Mouse (Mus musculus) liver, postnatal 0 days (tissue): ENCODE results near the gene Muc4. TPM values are rescaled to one million over a fixed set of nuclear protein-coding genes. Genes with fewer than 3 reads are reported as not detected.
A peak's percentile ranks its signal among the peaks of the same experiment; 100 is the strongest.

ENCODE experiments used
- ATAC-seq: fragments of 200-750 bp; cut with Nextera tagmentation; 2 replicates; pipeline ENCODE4 v1.8.0; 2017; ENCODE audit warnings: mild to moderate bottlenecking, moderate library complexity
- DNase-seq: peaks from one replicate; pipeline ENCODE4 v3.0.0-alpha.2; 2016
- H3K27ac ChIP-seq: fragments of 300-500 bp; sonication (generic); 2 replicates; pipeline ENCODE4 v1.5.1; 2014; ENCODE audit warnings: antibody characterized with exemption, moderate library complexity, mild to moderate bottlenecking, low read depth
- H3K27me3 ChIP-seq: fragments of 300-500 bp; sonication (generic); 2 replicates; pipeline ENCODE4 v1.6.1; 2014; ENCODE audit warnings: low read length, control low read depth, mixed read lengths; ENCODE audit not compliant: insufficient read depth
- H3K36me3 ChIP-seq: fragments of 300-500 bp; sonication (generic); replicated peaks from 2 replicates; pipeline ENCODE4 v1.6.1; 2014; ENCODE audit warnings: mild to moderate bottlenecking, control low read depth, low read length, moderate library complexity, mixed read lengths; ENCODE audit not compliant: insufficient read depth
- H3K4me1 ChIP-seq: fragments of 300-500 bp; sonication (generic); 2 replicates; pipeline ENCODE4 v1.6.1; 2014; ENCODE audit warnings: antibody characterized with exemption, mild to moderate bottlenecking, control low read depth; ENCODE audit not compliant: insufficient read depth
- H3K4me2 ChIP-seq: fragments of 300-500 bp; sonication (generic); 2 replicates; pipeline ENCODE4 v1.6.1; 2014; ENCODE audit warnings: low read depth, mild to moderate bottlenecking, low read length, moderate library complexity, mixed read lengths
- H3K4me3 ChIP-seq: fragments of 300-500 bp; sonication (generic); 2 replicates; pipeline ENCODE4 v1.5.1; 2014; ENCODE audit warnings: low read depth, low read length
- H3K9ac ChIP-seq: fragments of 300-500 bp; sonication (generic); replicated peaks from 2 replicates; pipeline ENCODE4 v1.6.1; 2014; ENCODE audit warnings: mild to moderate bottlenecking, moderate library complexity
- H3K9me3 ChIP-seq: fragments of 300-500 bp; sonication (generic); 2 replicates; pipeline ENCODE4 v1.6.1; 2016; ENCODE audit warnings: mild to moderate bottlenecking, control low read depth, low read length, mixed read lengths
- CTCF ChIP-seq: sonication (generic); IDR thresholded peaks from 2 replicates; pipeline ENCODE4 v1.5.1; 2016; ENCODE audit warnings: antibody characterized with exemption, low read depth
- EP300 ChIP-seq: IDR thresholded peaks from 2 replicates; pipeline ENCODE4 v1.6.1; 2016; ENCODE audit warnings: antibody characterized with exemption, low read depth, mild to moderate bottlenecking
- WGBS: fragments of 180-500 bp; shearing (Covaris S2); extraction: QIAGEN DNeasy Blood & Tissue Kit; methylation state at CpG from one replicate; pipeline ENCODE4 v1.1.7; 2014; ENCODE audit not compliant: insufficient replicate concordance; 5-methylcytosine and 5-hydroxymethylcytosine counted together
- polyA plus RNA-seq: library from polyadenylated mRNA; unstranded; fragments of >200 nt; fragmentation: Nextera tagmentation; extraction: Ambion mirVana; gene quantifications from 2 replicates; pipeline ENCODE4 v1.2.1, GENCODE M21; 2015

Muc4 gene
- polyA plus RNA-seq, 1 experiment from 2014 or later, result 0.49 TPM

GRCm38 (mm10) chr16:32697665-32698446 is 37.8 kb upstream of the Muc4 start:
- H3K36me3 ChIP-seq, result no peaks in the 10 kb centered on the region
- peaks cover 10% of the 10 kb centered on the region for H3K4me1 ChIP-seq
- ATAC-seq (peak; percentile 40; the same call in 1 of the 2 replicates), DNase-seq (no peak)
- 90% methylated on average over 22 of the region's 22 CpGs for WGBS
- H3K27me3 ChIP-seq, result no peaks in the 10 kb centered on the region
- TF ChIP-seq CTCF, result peak; percentile 60
- TF ChIP-seq EP300, result no peak
- H3K4me3 ChIP-seq, result no peak overlapping the region
- no peaks in the 10 kb centered on the region for H3K9me3 ChIP-seq
- H3K4me2 ChIP-seq, result no peak overlapping the region
- H3K27ac ChIP-seq, result 0 out of 2 replicates have a peak overlapping the region, but pooled peaks have one; percentile 34
- H3K9ac ChIP-seq, result no peak overlapping the region

- TF ChIP-seq EP300 (no peak), CTCF (no peak)
- 14% methylated on average over 7 of the region's 7 CpGs for WGBS
- no peaks in the 10 kb centered on the region for H3K27me3 ChIP-seq
- peaks cover 13% of the 10 kb centered on the region for H3K4me1 ChIP-seq
- DNase-seq (no peak), ATAC-seq (0 out of 2 replicates have a peak, but pooled peaks have one; percentile 5)
- no peak overlapping the region for H3K9ac ChIP-seq
- no peak overlapping the region for H3K4me2 ChIP-seq
- no peaks in the 10 kb centered on the region for H3K9me3 ChIP-seq
- H3K4me3 ChIP-seq, result no peak overlapping the region
- no peaks in the 10 kb centered on the region for H3K36me3 ChIP-seq
- H3K27ac ChIP-seq, result 0 out of 2 replicates have a peak overlapping the region, but pooled peaks have one; percentile 34
Observed at GRCm38 (mm10) chr16:32698550-32698949, 37.1 kb upstream of the Muc4 start.

- 53% methylated on average over 9 of the region's 9 CpGs for WGBS
- TF ChIP-seq CTCF, result no peak
- peak overlapping the region; percentile 77 for H3K27ac ChIP-seq
- H3K9me3 ChIP-seq, result no peaks in the 10 kb centered on the region
- no peaks in the 10 kb centered on the region for H3K36me3 ChIP-seq
- no peak overlapping the region for H3K4me3 ChIP-seq
- no peaks in the 10 kb centered on the region for H3K27me3 ChIP-seq
- H3K4me1 ChIP-seq, result peaks cover 14% of the 10 kb centered on the region
- DNase-seq (no peak), ATAC-seq (peak; percentile 68)
- H3K9ac ChIP-seq, result no peak overlapping the region
- no peak overlapping the region for H3K4me2 ChIP-seq
Observed at GRCm38 (mm10) chr16:32703312-32703912, 32.3 kb upstream of the Muc4 start.

- no peak for ATAC-seq
Observed at GRCm38 (mm10) chr16:32705606-32706005, 30.1 kb upstream of the Muc4 start.

GRCm38 (mm10) chr16:32707111-32707823 is 28.4 kb upstream of the Muc4 start:
- no peak overlapping the region for H3K27ac ChIP-seq
- 43% methylated on average over 17 of the region's 17 CpGs for WGBS
- H3K4me2 ChIP-seq, result no peak overlapping the region
- DNase-seq (no peak), ATAC-seq (no peak)
- H3K9me3 ChIP-seq, result no peaks in the 10 kb centered on the region
- H3K9ac ChIP-seq, result no peak overlapping the region
- no peak for TF ChIP-seq CTCF
- TF ChIP-seq EP300, result no peak
- H3K4me3 ChIP-seq, result no peak overlapping the region
- no peaks in the 10 kb centered on the region for H3K36me3 ChIP-seq
- peaks cover 10% of the 10 kb centered on the region for H3K4me1 ChIP-seq
- H3K27me3 ChIP-seq, result no peaks in the 10 kb centered on the region

More at GRCm38 (mm10) chr16:32705606-32706005, 30.1 kb upstream of the Muc4 start:
- no peak overlapping the region for H3K27ac ChIP-seq
- TF ChIP-seq CTCF, result peak; percentile 41
- TF ChIP-seq EP300, result no peak
- no peak overlapping the region for H3K4me3 ChIP-seq
- H3K4me1 ChIP-seq, result peaks cover 10% of the 10 kb centered on the region
- no peak for DNase-seq
- no peaks in the 10 kb centered on the region for H3K27me3 ChIP-seq
- H3K9ac ChIP-seq, result no peak overlapping the region
- no peak overlapping the region for H3K4me2 ChIP-seq
- no peaks in the 10 kb centered on the region for H3K9me3 ChIP-seq
- WGBS, result 90% methylated on average over 3 of the region's 3 CpGs
- no peaks in the 10 kb centered on the region for H3K36me3 ChIP-seq
